Mouse (Mus musculus): ENCODE data around the gene Usp19.

Usp19 gene

DNA sequence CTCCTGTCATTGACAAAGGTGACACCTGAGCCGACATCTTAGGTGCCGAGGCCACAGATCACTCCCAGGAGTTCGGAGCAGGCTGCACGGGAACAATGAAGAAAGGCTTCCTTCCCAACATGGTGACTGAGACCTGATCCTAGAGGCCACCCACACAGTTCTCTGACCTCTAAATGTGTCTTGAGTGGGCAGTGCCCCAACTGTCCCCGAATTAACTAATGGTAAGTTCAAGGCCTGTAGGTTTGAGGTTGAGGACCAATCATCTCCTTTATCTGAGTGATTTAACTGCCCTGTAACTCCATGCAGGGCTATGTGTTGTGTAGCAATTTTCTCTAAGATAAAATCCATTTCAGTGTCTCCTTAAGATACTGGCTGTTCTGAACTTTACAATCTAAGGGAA, 21.0 kb upstream of the Usp19 start:
- no peak for DNase-seq (ENCODE audit: low spot score)

GRCm38 (mm10) chr9:108469845-108470244, 20.6 kb upstream of the Usp19 start:
- DNase-seq (ENCODE audit: low spot score), result no peak

DNA sequence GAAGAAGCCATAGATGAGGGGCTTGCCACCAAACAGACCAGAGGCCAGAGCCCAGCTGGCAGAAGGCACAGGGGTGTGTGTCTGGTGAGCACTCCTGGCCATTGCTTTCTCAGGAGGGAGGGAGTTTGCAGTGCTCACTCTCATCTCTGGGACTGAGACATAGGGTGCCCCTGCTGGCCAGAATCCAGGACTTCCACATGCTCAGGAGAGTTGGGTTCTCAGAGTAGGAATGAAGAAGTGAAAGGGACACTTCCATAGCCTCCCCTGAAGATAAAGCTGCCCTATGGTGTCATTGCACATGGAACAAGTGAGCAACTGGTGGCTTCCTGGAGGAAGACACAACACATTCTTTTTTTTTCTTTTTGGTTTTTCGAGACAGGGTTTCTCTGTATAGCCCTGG, 15.9 kb upstream of the Usp19 start:
- DNase-seq (ENCODE audit: low spot score), result no peak

GRCm38 (mm10) chr9:108478638-108479156, 11.7 kb upstream of the Usp19 start:
- no peak for DNase-seq (ENCODE audit: low spot score)

GRCm38 (mm10) chr9:108479241-108479640, 11.2 kb upstream of the Usp19 start:
- DNase-seq (ENCODE audit: low spot score), result no peak

DNA sequence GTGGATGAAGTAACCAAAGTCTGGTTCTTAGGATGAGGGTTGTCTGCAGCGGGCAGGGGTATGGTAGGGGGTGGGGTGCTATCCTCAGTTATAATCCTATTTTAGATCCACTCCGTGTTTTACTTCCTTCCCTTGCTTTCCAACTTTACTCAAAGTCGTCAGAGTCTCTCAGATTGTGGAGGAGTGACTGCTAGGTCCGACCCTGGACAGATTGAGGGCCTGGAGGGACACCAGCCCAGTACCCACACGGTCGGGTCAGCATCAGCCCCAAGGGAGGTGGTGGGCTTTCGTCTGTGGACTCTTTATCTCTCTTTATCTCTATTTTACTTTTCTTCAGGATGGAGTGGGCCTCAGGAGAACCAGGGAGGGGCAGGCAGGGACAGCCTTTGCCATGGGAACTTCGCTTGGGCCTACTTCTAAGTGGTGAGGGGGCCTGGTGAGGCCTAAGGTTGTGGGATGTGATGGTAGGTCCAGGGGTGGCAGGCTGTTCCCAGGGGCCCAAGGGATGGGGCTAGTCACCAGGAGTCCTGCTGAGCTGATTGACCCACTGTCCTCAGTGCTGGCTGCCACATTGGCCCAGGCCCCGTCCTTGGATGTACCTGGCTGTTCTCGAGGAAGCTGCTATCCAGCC, 10.6 kb upstream of the Usp19 start, which contains the start of gene Lamb2:
TSS of gene Lamb2 (plus strand) at position 16 of the 631 bp plus-strand sequence.
- DNase-seq (ENCODE audit: low spot score), result no peak

DNA sequence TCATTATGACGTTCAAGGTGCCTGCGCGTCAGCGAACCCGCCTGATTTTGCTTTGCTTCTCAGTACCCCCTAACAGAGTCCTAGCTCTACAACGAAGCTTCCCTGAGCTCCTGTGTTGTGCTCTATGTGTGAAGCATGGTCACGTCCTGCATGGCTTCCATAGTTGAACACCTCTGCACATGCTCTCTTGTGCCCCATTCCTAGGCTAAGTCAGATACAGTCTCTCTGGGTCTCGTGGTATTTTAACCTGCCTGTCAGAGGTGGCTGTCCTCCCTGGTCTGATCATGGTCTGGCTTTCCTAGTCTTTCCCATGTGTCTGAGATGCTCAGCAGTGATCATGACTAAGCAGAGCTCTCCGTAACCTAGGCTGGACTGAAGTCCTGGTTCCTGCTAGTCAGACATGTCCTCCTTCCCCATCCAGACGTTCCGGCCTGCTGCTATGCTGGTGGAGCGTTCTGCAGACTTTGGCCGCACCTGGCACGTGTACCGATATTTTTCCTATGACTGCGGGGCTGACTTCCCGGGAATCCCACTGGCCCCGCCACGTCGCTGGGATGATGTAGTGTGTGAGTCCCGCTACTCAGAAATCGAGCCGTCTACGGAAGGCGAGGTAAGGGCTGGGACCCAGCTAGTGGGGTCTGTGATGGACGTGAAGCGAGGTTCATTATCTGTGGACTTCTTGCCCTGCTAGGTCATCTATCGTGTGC, 9.4 kb upstream of the Usp19 start:
- no peak for DNase-seq (ENCODE audit: low spot score)

DNA sequence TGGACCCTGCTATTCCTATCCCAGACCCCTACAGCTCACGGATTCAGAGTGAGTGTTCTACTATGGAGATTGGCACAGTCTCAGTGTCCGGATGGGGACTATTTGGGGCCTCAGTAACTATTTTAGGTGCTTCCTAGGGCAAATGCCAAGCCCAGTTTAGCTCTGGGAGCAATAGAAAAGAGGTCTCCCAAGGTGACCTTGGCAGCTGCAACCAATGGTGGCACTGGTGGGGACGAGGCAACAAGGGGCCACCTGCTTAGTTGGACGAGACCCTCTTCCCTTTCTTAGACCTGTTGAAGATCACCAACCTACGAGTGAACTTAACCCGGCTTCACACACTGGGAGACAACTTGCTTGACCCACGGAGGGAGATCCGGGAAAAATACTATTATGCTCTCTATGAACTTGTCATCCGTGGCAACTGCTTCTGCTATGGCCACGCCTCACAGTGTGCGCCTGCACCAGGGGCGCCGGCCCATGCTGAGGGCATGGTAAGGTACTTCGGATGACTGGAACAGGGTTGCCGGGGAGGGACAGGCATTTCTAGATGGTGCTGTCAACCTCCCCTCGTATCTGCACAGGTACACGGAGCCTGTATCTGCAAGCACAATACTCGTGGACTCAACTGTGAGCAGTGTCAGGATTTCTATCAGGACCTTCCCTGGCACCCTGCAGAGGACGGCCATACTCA, 8.7 kb upstream of the Usp19 start:
- DNase-seq (ENCODE audit: low spot score), result no peak

- DNase-seq (ENCODE audit: low spot score), result no peak
Observed at GRCm38 (mm10) chr9:108483051-108483790, 7.2 kb upstream of the Usp19 start.

DNA sequence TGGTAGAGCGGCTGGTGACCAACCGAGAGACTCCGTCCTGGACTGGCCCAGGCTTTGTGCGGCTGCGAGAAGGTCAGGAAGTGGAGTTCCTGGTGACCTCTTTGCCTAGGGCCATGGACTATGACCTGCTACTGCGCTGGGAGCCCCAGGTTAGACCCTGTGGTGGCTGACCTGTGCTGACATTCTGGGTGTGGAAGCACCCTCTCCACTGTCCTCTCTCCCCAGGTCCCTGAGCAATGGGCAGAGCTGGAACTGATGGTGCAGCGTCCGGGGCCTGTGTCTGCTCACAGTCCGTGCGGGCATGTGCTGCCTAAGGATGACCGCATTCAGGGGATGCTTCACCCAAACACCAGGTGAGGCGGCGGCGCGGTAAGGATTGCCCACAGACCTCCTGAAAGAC, 6.4 kb upstream of the Usp19 start:
- no peak for DNase-seq (ENCODE audit: low spot score)

- DNase-seq (ENCODE audit: low spot score), result no peak
Observed at GRCm38 (mm10) chr9:108485301-108485875, 5.0 kb upstream of the Usp19 start.

DNA sequence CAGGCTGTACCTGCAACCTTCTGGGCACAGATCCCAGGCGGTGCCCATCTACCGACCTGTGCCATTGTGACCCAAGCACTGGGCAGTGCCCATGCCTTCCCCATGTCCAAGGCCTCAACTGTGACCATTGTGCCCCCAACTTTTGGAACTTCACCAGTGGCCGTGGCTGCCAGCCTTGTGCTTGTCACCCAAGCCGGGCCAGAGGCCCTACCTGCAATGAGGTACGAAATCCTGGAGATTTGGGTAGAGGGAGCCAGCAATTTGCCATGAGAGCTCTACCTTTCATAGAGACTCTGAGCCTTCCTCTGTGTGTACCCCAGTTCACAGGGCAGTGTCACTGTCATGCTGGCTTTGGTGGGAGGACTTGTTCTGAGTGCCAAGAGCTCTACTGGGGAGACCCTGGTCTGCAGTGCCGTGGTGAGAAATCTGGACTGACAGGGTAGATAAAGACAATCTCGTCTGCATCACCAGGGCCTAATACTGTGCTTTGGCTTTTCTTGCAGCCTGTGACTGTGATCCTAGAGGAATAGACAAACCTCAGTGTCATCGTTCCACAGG, 3.4 kb upstream of the Usp19 start:
- no peak for DNase-seq (ENCODE audit: low spot score)

DNA sequence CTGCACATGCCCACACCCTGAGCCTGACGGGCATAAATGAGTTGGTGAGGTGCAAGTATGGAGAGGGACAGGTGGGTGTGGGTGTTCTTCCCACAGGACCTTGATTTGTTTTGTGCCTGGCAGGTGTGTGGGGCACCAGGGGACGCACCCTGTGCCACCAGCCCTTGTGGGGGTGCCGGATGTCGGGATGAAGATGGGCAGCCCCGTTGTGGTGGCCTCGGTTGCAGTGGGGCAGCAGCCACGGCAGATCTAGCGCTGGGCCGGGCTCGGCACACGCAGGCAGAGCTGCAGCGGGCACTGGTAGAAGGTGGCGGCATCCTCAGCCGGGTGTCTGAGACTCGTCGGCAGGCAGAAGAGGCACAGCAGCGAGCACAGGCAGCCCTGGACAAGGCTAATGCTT, 2.0 kb upstream of the Usp19 start:
- DNase-seq (ENCODE audit: low spot score), result no peak

GRCm38 (mm10) chr9:108489215-108489614, 1.2 kb upstream of the Usp19 start:
- no peak for DNase-seq (ENCODE audit: low spot score)

GRCm38 (mm10) chr9:108489702-108490558, 472 bp upstream of the Usp19 start:
- no peak for DNase-seq (ENCODE audit: low spot score)

DNA sequence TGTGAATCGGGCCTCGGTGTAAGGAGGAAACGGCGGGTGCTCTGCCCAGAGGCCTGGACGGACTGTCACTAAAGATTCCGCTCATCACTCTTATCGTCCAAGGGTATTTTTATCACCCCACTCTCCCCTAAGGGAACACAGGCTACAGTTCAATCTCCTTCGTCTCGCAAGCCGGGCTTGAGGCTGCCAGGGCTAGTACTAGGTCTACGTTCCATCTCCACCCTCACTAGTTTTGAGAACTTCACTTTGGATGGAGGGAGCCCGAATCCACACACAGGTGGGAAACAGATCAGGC, 831 bp downstream of the Usp19 start:
- DNase-seq (ENCODE audit: low spot score), result no peak

GRCm38 (mm10) chr9:108492043-108492750, 1.8 kb downstream of the Usp19 start:
- DNase-seq (ENCODE audit: low spot score), result no peak

DNA sequence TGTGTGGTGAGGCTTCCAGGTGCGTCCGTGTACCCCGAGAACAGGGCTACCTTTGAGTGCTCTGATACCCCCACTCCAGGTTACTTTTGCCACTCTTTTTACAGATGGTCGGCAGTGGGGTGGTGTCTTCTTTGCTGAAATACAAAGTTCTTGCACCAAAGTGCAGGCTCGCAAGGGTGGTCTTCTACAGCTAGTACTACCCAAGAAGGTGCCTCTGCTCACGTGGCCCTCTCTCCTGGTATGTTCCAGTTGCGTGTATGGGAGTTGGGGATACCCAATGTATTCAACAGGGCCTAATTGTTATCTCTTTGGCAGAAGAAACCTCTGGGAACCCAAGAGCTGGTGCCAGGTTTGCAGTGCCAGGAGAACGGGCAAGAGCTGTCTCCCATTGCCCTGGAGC, 2.8 kb downstream of the Usp19 start:
- DNase-seq (ENCODE audit: low spot score), result no peak

GRCm38 (mm10) chr9:108494146-108494825, 3.9 kb downstream of the Usp19 start:
- DNase-seq (ENCODE audit: low spot score), result no peak

GRCm38 (mm10) chr9:108494905-108495304, 4.5 kb downstream of the Usp19 start:
- no peak for DNase-seq (ENCODE audit: low spot score)

Data from layer of hippocampus, adult 9-10 months (tissue).